Mouse (Mus musculus): Measurements from ENCODE around the gene Lzts2. TPM values are rescaled to one million over a fixed set of nuclear protein-coding genes. Genes with fewer than 3 reads are reported as not detected.

Lzts2 gene
- polyA plus RNA-seq, 1 experiment from 2014 or later: 72.8 TPM

Other genes starting within 250 kb of the Lzts2 start
- gene Slf2, start 83.3 kb upstream of the Lzts2 start, polyA plus RNA-seq (2015; fragmentation: Nextera tagmentation; extraction: Ambion mirVana): 40.5 and 40.6 TPM in 2 replicates
- gene Sema4g, start 25.3 kb upstream of the Lzts2 start, polyA plus RNA-seq (2015; fragmentation: Nextera tagmentation; extraction: Ambion mirVana): 5.3 and 6.5 TPM in 2 replicates
- 29.4 and 29.7 TPM in 2 replicates for gene Twnk, start 8.8 kb upstream of the Lzts2 start, polyA plus RNA-seq (2015; fragmentation: Nextera tagmentation; extraction: Ambion mirVana)
- 71.9 and 73.5 TPM in 2 replicates for gene Mrpl43, start 8.0 kb upstream of the Lzts2 start, polyA plus RNA-seq (2015; fragmentation: Nextera tagmentation; extraction: Ambion mirVana)
- 0.78 and 1.1 TPM in 2 replicates for gene Pdzd7, start 31.3 kb downstream of the Lzts2 start, polyA plus RNA-seq (2015; fragmentation: Nextera tagmentation; extraction: Ambion mirVana)
- gene Sfxn3, start 33.1 kb downstream of the Lzts2 start, polyA plus RNA-seq (2015; fragmentation: Nextera tagmentation; extraction: Ambion mirVana): 20.2 and 24.4 TPM in 2 replicates
- gene Kazald1, start 60.8 kb downstream of the Lzts2 start, polyA plus RNA-seq (2015; fragmentation: Nextera tagmentation; extraction: Ambion mirVana): 13.3 and 20.2 TPM in 2 replicates
- not detected in 2 replicates for gene Tlx1, start 136.3 kb downstream of the Lzts2 start, polyA plus RNA-seq (2015; fragmentation: Nextera tagmentation; extraction: Ambion mirVana)
- gene Lbx1, start 221.4 kb downstream of the Lzts2 start, polyA plus RNA-seq (2015; fragmentation: Nextera tagmentation; extraction: Ambion mirVana): 0.06 and 0.14 TPM in 2 replicates